Mouse (Mus musculus) gastrocnemius, postnatal 36 days (tissue): ENCODE data around the gene Pcx. TPM values are rescaled to one million over a fixed set of nuclear protein-coding genes. Genes with fewer than 3 reads are reported as not detected.

Experiments used
- DNase-seq, 2 experiments: peaks; one replicate each; pipeline ENCODE4 v3.0.0; 2022
- intact Hi-C: fragments of 180-260 bp; cut with DNase I; formaldehyde crosslinking; loops from one replicate; pipeline ENCODE4 v1.15.1; 2025
- total RNA-seq, 2 experiments: library from RNA; stranded (reverse); gene quantifications; 2 replicates each; pipeline ENCODE4 v1.2.3; 2021

The Pcx gene
- total RNA-seq, 2 experiments from 2014 or later = 62.5 to 63.4 TPM

GRCm38 (mm10) chr19:4495814-4496213 is 14.5 kb upstream of the Pcx start:
- intact Hi-C loops = loop anchor here (10.0 kb wide), 1 partner anchor 349 kb away; no protein-coding TSS in a partner anchor
- DNase-seq = no peak

DNA sequence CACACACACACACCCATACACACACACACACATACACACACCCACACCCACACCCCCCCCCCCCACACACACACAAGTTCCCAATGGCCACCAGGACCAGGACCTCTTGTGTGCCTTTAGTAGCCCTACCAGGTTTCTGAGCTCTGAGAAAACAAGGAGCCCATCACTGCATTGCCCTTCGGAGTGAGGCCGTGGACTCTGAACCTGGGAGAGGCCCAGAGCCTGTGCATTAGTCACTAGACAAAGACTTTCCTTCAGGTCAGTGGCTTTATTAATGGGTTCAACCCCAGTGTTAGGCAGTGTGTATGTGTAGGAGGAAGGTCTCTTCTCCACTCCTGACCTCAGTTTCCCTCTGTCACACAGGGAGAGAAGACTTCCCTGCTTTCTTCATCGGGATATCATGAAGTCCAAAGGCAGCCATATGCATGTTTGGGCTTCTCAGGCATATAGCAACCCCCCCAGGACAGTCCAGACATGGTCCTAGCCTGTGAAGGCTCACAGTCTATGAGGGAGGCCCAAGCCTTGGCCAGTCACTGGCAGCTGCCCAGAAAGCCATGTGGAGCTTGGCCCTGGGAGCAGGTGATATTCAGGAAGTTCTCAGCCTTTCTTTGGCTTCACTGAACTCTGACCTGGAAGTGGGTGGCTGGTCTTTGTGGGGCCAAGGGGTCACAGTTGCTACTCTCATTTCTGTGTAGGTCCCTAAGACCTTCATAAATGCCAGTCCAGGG is 13.6 kb upstream of the Pcx start:
- no peak for DNase-seq
- intact Hi-C loops = loop anchor here (10.0 kb wide), 1 partner anchor 348 kb away; no protein-coding TSS in a partner anchor

DNA sequence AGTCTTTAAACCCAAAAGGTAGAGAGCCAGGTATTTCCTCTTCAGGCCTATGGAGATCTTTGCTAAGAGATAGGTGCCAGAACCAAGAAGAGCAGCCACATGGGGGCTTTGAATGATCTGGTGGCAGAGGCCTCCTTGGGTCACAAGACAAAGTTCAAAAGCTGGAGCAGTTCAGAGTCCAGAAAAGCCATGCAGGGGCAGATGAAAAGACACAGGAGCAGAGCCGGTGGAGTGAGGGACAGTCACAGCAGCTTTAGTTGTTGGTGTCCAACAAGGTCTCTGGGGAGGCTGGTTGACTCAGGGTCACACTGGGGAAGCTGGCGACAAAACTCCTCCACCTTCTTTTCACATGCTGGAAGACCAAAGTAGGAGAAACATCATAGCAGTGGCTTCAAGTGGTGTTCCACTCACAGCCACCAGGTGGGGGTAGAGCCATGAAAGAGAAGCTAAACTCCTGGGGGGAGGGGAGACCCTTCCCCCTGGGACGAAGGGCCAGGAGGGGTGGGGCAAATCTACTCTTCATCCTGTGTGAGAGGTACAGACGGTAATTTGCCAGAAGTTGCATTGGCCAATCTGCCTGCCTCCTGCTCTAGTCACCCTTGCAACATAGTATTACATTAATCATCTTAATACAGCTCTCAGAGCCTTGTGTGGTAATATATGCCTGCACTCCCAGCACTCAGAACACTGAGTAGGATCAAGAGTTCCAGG is 12.9 kb upstream of the Pcx start:
- peak; percentile 52 to 54 for DNase-seq
- intact Hi-C loops = loop anchor here (10.0 kb wide), 1 partner anchor 347 kb away; no protein-coding TSS in a partner anchor

DNA sequence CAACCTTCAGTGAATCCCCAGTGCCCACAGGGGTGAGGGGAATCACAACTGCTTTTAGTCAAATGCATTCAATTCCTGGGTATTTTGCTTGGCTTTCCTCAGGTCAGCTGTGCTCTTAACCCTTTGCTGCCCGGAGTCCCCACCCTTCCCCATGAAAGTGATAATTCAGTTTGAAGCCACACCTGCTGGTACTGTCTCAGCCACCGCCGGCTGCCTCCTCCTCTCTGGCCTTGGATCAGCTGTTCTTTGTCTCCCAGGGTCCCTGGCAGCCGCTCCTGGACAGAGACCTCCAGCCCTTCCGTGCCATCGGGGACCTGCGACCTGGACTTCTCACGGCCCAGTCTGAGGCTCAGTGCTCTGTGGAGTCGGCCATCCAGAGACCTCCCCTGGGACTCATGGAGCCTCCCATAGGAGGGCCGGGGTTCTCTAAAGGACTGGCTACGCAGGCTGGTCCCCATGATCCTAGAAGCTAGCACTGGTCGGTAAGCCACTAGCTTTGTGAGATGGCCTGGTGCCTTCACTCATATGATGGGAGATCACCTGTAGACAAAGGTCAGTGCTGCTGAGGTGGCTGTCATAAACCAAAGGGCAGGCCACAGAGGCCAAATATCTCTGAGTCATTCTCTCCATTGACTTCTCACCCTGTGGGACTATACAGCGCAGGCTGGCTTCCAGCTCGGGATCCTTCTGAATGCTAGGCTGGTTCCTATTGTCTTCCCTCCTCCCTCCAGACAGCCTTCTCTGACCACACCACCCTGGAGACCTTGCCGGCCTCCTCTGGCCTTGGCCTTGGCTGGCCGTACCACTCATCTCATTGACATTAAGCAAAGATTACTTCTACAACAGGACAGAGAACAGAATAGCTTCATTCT is 12.0 kb upstream of the Pcx start, which contains the start of gene 2010003K11Rik:
Gene 2010003K11Rik (minus strand): TSS at position 522 of the 872 bp plus-strand sequence.
- intact Hi-C loops = loop anchor here (2.0 to 10.0 kb wide), 3 partner anchors 117 to 347 kb away; partner anchors contain the start of gene Lrfn4
- no peak for DNase-seq

DNA sequence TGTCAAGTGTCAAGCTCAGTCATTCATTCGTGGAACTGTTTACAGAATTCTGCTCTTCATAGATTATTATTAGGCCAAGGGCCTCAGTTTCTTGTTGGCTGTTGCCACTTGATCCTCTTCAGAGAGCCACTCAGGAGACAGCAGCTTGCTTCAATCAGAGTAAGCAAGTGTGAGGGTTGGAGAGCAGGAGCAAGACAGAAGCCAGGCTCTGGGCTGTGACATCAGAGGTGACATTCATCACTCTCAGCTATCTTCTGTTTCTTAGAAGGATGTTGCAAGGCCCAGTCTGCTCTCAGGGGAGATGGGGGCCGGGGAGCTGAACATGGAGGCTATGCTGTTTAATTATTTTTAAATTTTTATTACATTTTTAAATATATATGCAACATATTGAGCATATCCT is 7.6 kb upstream of the Pcx start:
- intact Hi-C loops = no loop called here
- DNase-seq = no peak

GRCm38 (mm10) chr19:4504830-4505229 is 5.4 kb upstream of the Pcx start:
- intact Hi-C loops = no loop called here
- no peak for DNase-seq

GRCm38 (mm10) chr19:4507746-4508145 is 2.5 kb upstream of the Pcx start:
- intact Hi-C loops = no loop called here
- no peak for DNase-seq

DNA sequence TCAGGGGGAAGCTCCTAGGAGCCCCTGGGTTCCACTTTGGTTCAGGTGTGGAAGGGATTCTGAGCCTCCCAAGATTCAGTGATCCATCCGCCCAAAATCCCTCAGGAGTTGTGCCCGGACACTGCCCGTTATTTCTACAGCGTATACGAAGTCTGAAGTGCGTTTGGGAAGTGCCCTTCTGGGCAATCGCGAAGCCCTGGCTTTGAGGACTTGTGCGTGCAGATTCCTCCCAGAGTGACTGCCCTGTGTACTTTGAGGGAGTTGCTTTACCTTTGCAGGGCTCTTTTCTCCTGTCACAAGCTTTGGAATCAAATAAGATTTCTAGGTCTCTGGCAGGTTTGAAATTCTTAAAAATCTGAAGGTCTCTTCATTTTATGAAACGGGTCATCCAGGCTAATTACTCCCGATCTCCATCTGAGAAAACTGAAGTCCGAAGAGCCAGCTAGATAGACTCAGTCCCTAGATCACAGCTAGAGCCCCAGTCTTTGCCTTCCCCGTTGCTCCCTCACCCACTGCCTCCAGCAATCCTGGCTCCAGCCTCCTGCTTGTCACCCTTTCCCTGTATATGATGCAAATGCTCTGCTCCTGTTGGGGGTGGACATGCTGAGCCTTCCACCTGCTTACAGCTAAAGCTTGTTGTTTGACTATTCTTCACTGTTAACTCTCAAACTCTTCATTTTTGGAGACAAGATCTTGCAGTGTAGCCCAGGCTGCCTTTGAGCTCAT is 1.0 kb downstream of the Pcx start:
- no peak for DNase-seq
- intact Hi-C loops = no loop called here

GRCm38 (mm10) chr19:4513236-4513858 is 3.1 kb downstream of the Pcx start:
- DNase-seq = no peak
- intact Hi-C loops = no loop called here

GRCm38 (mm10) chr19:4515746-4516145 is 5.5 kb downstream of the Pcx start:
- intact Hi-C loops = no loop called here

DNA sequence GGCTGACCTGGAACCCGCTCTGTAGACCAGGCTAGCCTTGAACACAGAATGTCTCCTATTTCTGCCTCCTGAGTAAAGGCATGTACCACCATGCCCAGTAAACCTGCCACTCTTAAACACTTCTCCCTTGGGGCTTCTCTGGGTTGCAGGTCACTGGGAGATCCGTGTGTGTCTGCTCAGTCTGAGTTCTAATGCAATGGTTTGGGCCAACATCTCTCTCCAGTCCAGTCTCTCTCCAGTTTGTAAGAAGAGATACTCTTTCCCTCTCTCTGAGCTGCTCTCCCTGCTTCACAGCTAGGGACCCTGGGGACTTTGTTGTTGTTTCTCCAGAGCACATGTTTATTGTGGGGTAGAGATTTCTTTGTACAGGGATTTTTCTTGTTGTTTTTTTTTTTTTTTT is 6.0 kb downstream of the Pcx start:
- DNase-seq = no peak
- intact Hi-C loops = no loop called here

More at GRCm38 (mm10) chr19:4515746-4516145, 5.5 kb downstream of the Pcx start:
- DNase-seq = no peak

- intact Hi-C loops = no loop called here
- no peak for DNase-seq
Measured at GRCm38 (mm10) chr19:4517483-4517882, 7.2 kb downstream of the Pcx start.

DNA sequence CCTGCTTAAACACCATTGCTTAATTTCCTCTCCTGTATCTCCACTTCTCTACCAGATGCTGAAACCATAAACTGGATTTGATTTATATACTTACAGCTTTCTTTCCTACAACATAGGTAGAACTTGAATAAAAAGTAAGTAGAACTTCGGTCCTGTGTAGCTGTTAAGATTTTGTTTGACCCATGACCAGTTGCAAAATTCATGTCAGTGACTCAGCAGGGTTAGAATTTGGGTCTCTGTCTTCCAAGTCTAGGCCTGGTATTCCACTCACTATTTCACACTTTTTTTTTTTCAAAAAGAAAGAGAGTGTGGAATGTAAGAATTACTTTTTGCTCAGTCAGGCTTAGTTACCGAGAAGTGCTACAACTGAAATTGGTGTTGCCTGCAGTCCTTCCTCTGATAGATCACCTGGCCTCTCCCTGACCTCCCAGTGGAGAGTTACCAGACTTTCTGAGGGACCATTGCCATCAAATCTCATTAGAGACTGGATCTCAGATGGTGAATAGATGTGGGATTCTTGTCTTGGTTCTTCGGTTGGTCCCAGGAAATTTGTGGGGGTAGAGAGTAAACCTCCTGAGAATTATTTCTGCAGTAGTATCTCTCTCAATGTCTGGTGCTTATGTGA is 11.3 kb downstream of the Pcx start:
- intact Hi-C loops = no loop called here
- no peak for DNase-seq

DNA sequence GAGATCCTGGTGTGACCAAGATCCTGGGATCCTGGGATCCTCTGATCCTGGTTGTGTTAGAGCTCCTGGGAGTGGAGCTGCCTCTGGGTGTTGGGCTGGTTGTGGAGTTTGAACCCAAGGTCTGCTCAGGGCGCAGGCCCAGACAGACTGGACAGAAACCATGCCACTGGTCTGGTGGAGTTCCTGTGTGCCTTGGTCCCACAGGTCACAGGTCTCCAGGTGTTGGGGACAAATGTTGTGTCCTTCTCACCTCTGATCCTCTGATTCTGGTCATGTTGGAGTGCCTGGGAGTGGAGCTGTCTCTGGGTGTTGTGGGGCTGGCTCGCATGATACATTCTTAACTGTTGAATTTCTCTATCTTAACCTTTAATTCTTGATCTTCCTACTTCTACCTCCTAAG is 24.4 kb downstream of the Pcx start:
- DNase-seq = no peak
- intact Hi-C loops = no loop called here

DNA sequence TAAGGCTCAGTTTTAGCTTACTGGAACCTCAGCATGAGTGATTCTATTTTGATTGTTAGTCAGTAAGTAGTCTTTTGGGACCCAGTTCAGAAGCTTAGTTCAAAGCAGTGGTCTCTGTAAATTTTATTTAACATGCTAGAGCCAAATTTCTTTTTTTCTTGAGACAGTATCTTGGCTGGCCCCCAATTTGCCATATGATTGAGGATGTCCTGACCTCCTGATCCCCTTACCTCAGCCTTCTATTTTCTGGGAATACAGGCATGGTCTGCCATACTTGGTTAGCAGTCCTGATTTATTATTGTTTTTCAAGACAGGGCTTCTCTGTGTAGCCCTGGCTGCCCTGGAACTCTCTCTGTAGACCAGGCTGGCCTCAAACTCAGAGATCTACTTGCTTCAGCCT is 25.6 kb downstream of the Pcx start:
- no peak for DNase-seq
- intact Hi-C loops = no loop called here

DNA sequence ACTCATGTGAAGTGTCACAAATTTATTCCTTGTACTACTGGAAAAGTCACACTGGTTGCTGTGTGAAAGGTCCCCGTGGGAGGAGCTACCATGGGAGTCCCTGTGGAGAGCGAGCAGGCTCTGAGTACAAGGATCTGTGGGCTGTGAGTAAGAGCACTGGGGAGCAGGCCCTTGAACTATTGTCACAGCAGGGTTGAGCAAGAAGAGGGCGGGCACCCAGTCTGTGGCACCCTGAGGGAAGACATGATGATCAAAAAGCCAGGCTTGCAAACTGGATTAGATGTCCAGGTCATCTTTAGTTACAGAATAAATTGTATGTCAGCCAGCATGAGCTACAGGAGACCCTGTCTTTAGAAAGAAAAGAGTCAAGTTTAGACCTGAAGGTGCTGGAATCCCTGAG is 26.3 kb downstream of the Pcx start:
- DNase-seq = no peak
- intact Hi-C loops = no loop called here

DNA sequence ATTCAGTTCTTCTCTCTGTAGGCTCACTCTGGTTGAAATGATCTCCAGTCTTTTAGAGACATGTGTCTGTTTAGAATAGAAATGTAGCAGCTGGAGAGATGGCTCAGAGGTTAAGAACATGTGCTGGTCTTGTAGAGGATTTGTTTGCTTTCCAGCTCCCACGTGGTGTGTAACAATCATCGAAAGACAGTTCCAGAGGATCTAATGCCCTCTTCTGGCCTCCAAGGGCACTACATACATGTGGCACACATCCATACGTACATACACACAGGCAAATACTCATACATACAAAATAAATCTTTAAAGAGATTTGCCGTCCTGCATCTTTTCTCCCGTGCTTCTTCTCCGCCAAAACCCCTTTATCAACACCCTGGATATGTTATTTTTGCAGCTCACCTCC is 30.0 kb downstream of the Pcx start:
- intact Hi-C loops = no loop called here
- DNase-seq = no peak

DNA sequence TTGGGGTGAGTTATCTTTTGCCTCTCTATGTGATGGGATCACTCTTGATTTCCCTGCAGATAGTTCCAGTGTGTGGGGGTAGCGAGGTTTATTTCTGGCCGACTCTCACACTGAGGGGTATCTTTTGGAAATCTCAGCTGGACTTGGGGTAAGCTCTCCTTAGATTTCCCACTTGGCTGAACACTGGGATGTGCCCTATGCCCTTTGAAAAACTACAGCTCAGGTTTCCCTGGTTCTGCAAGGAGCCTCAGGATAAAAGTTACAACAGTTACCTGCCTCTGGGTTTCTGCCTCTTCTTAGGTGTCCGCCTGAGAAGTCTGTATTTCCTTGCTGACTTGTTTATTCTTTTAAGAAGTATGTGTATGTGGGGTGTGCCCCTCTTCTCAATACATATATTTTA is 30.7 kb downstream of the Pcx start:
- intact Hi-C loops = no loop called here
- no peak for DNase-seq

DNA sequence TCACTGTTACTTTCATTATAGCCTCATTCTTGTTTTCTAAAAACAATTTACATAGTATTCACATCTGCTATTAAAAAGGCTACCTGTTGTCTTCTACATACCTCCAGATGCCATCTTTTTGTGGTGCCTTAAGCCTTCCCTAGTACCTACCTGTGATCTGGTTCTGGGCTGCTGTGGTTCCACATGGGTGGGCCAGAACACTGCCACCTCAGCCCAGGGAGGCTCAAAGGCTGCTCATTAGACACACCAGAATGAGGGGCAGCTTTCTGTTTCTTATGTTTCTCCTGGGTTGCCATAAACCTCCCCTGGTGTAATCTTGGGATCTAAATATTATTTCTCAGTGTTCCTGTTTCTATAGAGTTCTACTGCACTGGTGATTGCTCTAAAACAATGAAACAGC is 31.8 kb downstream of the Pcx start:
- no peak for DNase-seq
- intact Hi-C loops = no loop called here
